Mouse (Mus musculus) midbrain, embryonic 14.5 days (tissue): ENCODE results near the gene Tmem50b. TPM values are rescaled to one million over a fixed set of nuclear protein-coding genes. Genes with fewer than 3 reads are reported as not detected.

Experiments
- microRNA-seq: library from miRNA; unstranded; fragments of <30 nt; microRNA quantifications from one replicate; pipeline ENCODE4, GENCODE M21; 2016
- polyA plus RNA-seq: library from polyadenylated mRNA; unstranded; fragments of >200 nt; fragmentation: Nextera tagmentation; extraction: Ambion mirVana; gene quantifications from 2 replicates; pipeline ENCODE4 v1.2.1, GENCODE M21; 2014

Gene Tmem50b
- polyA plus RNA-seq, 1 experiment from 2014 or later: 77.8 TPM

Small RNAs within 50 kb of the gene (microRNA-seq; reads per million reads assigned to microRNA genes)
- not detected for gene Mir6367

Other genes with a start within 250 kb of the Tmem50b start
- gene Ifnar2, start 225.0 kb downstream of the Tmem50b start, polyA plus RNA-seq: 29.0 and 32.2 TPM in 2 replicates
- gene Gm21970, start 206.1 kb downstream of the Tmem50b start, polyA plus RNA-seq: not detected in 2 replicates
- gene Il10rb, start 191.6 kb downstream of the Tmem50b start, polyA plus RNA-seq: 5.4 and 9.3 TPM in 2 replicates
- gene Ifnar1, start 112.6 kb downstream of the Tmem50b start, polyA plus RNA-seq: 38.8 and 56.1 TPM in 2 replicates
- gene Ifngr2, start 50.7 kb downstream of the Tmem50b start, polyA plus RNA-seq: 90.2 and 94.2 TPM in 2 replicates
- gene Dnajc28, start 21.2 kb upstream of the Tmem50b start, polyA plus RNA-seq: 6.3 and 8.7 TPM in 2 replicates
- 42.8 and 64.2 TPM in 2 replicates for gene Gart, start 49.2 kb upstream of the Tmem50b start, polyA plus RNA-seq
- 172 and 175 TPM in 2 replicates for gene Son, start 49.7 kb upstream of the Tmem50b start, polyA plus RNA-seq
- 22.2 and 24.7 TPM in 2 replicates for gene Donson, start 91.0 kb upstream of the Tmem50b start, polyA plus RNA-seq
- gene Cryzl1, start 131.2 kb upstream of the Tmem50b start, polyA plus RNA-seq: 113 and 135 TPM in 2 replicates
- 57.8 and 67.5 TPM in 2 replicates for gene Itsn1, start 131.5 kb upstream of the Tmem50b start, polyA plus RNA-seq